ENCODE assay signal across 1 mouse cellular context in genomic region chrX:134641000-134641760, GRCm38 (mm10).
TF ChIP-seq lines count a peak whose summit lies in the region.

No protein-coding gene starts in this region.

TF ChIP-seq in MEL, 35 proteins besides CTCF, POLR2A, EP300 and RAD21 (continued from another document):
- no peak for TF ChIP-seq MAFK (IDR thresholded peaks at IDR 0.05; ENCODE audit: borderline replicate concordance, low read depth, low read length)
- peak; percentile 37; the same call in 1 of the 2 replicates for TF ChIP-seq MEF2A (IDR thresholded peaks at IDR 0.05; ENCODE audit: extremely low read depth, insufficient replicate concordance, low read depth, low read length, poor library complexity, severe bottlenecking)
- peak; percentile 82 for TF ChIP-seq MAX (IDR thresholded peaks at IDR 0.05; ENCODE audit: low read length)
- 0 out of 2 replicates have a peak, but pooled peaks have one; percentile 18 for TF ChIP-seq E2F4 (IDR thresholded peaks at IDR 0.05; ENCODE audit: borderline replicate concordance, low read depth, low read length)
- TF ChIP-seq TAL1 (IDR thresholded peaks at IDR 0.05; ENCODE audit: low read length), result peak; percentile 65
- TF ChIP-seq ZMIZ1 (IDR thresholded peaks at IDR 0.05; ENCODE audit: low read depth, low read length), result no peak
- TF ChIP-seq KAT2A (conservative IDR thresholded peaks at IDR 0.05; ENCODE audit: low read depth, low read length), result peak; percentile 11; the same call in 1 of the 2 replicates
- no peak for TF ChIP-seq ZC3H11A (IDR thresholded peaks at IDR 0.05; ENCODE audit: low read depth, low read length)
- peak; percentile 58; the same call in 1 of the 2 replicates for TF ChIP-seq USF1 (IDR thresholded peaks at IDR 0.05; ENCODE audit: low read depth, low read length)
- no peak for TF ChIP-seq SMC3 (IDR thresholded peaks at IDR 0.05; ENCODE audit: low read depth, low read length)
- TF ChIP-seq MXI1 (IDR thresholded peaks at IDR 0.05; ENCODE audit: low read depth, low read length), result no peak; the same call in none of the 2 replicates
